Mouse (Mus musculus): ENCODE measurements around the gene Atp5j. TPM values are rescaled to one million over a fixed set of nuclear protein-coding genes. Genes with fewer than 3 reads are reported as not detected.
A peak's percentile ranks its signal among the peaks of the same experiment; 100 is the strongest.

Gene Atp5j
- 1,000 to 10,000 TPM; 1,830 to 1,915 TPM for total RNA-seq (2021)

DNA sequence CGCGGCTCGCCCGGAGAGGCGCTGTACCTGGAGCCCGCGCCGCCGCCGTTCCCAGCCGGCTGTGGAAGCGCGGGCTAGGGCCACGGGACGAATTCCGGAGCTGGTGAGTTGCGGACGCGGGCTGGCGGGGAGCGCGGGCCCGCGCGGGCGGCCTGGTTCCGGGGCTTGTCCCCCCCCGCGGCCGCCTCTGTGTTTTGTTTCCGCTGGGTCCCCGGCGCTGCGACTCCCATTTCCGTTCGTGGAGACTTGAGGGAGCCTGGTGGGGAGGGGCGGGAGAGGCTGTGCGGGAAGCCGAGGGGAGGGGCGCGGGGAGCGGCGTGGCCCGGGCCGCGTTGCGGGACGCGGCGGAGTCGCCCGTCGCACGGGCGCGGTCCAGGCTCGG, at the start of gene Atp5j:
Gene Atp5j, minus strand, starts transcription at position 185 of the 382 bp plus-strand sequence.
- intact Hi-C loops (cut with DNase I): loop anchor here (1.0 kb wide), 1 partner anchor 61 kb away; the partner anchor contains the start of gene Jam2

GRCm38 (mm10) chr16:84884572-84884971, 49.1 kb upstream of the Atp5j start:
- DNase-seq: no peak
- intact Hi-C loops (cut with DNase I): no loop called here

More for the DNA sequence above, at the start of gene Atp5j:
- peak; percentile 79 to 88 for DNase-seq

DNA sequence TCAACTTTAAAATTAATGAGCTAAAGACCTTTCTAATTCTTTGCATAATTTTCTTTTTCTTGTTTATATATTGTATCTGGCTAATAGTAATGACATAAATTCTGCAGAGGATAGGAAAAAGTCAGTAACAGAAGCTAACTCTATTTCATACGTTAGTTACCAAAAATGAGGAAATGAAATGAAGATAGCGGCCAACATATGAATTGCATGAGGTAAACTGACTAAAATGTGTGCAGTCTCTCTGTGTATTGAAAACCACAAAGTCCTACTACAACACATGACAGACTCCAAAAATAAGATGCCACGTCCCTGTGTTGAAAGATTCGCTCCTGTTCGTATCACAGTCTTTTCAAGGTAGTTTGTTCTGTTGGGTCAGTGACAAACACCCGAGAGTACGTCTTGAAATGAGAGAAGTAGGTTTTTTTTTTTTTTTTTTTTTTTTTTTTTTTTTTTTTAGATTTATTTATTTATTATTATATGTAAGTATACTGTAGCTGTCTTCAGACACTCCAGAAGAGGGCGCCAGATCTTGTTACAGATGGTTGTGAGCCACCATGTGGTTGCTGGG, 46.4 kb upstream of the Atp5j start:
- DNase-seq: no peak
- intact Hi-C loops (cut with DNase I): no loop called here

DNA sequence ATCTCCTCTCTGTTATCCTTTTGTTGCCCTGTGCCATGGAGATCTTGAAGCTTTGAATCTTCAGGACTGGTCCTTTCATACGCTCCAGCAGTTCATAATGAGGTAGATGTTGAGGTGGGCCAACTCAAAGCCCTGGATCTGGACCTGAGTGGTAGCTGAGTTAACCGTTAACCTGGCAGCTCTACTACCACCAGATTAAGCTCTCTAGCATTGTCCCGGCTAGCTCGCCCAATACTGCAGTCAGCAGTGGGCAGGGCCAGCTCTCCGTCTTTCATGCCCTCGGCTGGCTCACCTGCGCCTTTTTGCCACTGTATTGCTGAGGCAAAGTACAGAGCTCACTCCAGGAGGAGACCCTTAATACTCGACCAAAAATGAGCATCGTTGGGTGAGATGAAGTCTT, 45.7 kb upstream of the Atp5j start:
- intact Hi-C loops (cut with DNase I): no loop called here
- no peak for DNase-seq

- intact Hi-C loops (cut with DNase I): loop anchor here (1.0 kb wide), 1 partner anchor 144 kb away; the partner anchor contains the start of gene Mrpl39
- DNase-seq: peak; percentile 67 to 80
These were observed 43.7 kb upstream of the Atp5j start for GRCm38 (mm10) chr16:84879146-84879545.

DNA sequence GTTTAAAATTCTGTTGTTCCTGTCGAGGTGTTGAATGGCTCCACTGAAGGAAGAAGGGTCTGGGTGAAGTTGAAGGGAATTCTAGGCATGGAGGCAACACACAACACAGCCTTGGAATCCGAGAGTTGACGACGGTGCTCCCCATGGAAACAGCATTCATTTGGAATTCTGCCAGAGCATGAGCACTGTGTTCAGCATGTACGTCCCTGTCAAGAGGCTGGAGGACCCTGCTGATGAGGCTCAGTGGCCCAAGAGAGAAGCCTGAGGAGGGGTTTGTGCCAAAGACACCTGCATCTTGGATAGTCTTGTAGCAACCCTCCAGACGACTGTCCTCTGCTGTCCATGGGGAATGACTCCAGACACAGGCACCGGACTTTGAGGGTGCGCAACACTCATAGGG, 40.7 kb upstream of the Atp5j start:
- DNase-seq: no peak
- intact Hi-C loops (cut with DNase I): no loop called here

- no peak for DNase-seq
- intact Hi-C loops (cut with DNase I): no loop called here
These were observed 40.3 kb upstream of the Atp5j start for GRCm38 (mm10) chr16:84875718-84876035.

DNA sequence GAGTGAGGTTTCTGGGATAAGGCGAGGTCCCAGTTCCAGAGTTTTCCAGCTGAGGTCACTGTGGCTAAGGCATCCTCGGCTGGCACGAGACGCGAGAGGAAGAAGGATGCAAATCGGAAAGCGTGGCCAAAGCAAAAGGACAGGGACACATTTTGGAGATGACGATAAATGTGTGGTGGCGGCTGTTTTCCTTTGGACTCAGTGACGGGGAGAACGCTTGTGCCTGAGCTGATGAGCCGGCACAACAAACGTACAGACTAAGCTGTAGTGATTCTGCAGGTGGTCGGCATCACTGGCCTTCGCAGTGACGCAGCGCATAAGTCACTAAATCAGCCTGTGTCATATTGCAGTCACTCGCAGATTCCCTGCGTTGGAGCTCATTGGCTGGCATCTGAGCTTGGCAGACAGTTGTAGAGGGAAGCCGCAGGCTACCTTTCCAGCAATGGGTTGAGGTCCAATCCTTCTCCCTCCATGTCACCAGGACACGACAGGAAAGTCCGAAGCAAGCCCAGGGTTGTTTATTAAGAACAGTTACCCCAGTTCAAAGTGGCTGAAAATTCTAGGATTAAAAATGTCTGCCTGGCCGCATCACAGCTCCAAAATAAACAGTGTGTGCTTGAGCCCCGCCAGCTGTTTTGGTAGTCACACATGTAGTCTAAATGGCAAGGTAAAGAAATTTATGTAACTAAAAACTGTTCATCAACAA, 39.7 kb upstream of the Atp5j start:
- DNase-seq: peak; percentile 5 to 18
- intact Hi-C loops (cut with DNase I): no loop called here

DNA sequence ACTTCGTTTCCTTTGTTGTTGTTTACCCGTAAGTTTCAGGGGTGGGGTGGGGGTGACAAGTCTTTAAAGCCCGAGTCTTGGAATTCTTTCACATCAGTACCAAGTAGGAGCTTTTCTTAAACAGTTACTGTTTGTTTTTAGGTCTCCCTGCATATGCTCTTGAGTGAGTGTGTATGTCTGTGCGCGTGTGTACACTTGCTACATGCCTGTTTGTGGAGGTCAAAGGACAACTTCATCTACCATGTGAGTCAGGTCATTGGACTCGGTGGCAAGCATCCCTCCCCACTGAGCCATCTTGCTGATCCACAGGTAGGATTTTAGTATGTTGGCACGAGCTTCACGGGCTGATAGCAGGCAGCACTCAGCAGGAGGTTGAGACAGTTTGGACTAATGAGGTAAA, 38.4 kb upstream of the Atp5j start:
- intact Hi-C loops (cut with DNase I): no loop called here
- no peak for DNase-seq

DNA sequence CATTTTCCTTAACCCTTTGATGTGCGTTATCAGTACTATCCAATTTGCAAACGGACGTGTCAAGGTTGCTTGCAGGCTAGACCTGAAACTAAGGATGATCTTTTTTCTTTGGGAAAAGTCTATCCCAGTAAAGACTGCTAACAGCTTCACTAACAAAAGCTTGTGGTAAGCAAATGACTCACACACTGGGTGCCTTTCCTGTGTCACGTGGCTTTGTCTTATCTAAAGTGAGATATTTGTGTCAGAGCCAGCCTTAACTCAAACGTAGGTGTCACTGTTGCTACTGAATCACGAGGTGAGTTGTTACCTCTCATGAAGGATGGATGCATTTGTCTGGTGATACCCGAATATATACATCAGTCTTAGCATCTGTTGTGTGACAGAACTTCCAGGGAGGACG, 29.2 kb upstream of the Atp5j start:
- intact Hi-C loops (cut with DNase I): no loop called here
- no peak for DNase-seq

DNA sequence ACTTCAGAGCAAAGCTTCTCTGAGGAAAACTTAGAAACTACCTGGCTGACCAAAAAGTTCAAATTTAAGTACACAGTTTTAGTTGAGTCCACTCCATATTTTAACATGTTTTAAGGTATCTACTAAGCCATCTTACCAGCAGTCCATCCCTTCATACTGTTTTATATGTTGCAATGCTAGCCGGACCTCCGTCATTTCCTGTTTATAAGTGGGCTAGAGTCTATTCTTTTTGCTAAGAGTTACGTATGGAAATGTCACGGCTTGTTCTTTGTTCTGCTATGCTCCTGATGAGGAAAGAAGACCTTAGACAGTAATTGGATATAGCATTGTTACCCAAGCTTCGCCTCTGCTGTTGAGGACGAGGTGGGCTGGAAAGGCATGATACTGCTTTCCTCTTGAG, 18.1 kb upstream of the Atp5j start:
- no peak for DNase-seq
- intact Hi-C loops (cut with DNase I): no loop called here

GRCm38 (mm10) chr16:84838576-84838975, 3.2 kb upstream of the Atp5j start:
- intact Hi-C loops (cut with DNase I): no loop called here
- no peak for DNase-seq

DNA sequence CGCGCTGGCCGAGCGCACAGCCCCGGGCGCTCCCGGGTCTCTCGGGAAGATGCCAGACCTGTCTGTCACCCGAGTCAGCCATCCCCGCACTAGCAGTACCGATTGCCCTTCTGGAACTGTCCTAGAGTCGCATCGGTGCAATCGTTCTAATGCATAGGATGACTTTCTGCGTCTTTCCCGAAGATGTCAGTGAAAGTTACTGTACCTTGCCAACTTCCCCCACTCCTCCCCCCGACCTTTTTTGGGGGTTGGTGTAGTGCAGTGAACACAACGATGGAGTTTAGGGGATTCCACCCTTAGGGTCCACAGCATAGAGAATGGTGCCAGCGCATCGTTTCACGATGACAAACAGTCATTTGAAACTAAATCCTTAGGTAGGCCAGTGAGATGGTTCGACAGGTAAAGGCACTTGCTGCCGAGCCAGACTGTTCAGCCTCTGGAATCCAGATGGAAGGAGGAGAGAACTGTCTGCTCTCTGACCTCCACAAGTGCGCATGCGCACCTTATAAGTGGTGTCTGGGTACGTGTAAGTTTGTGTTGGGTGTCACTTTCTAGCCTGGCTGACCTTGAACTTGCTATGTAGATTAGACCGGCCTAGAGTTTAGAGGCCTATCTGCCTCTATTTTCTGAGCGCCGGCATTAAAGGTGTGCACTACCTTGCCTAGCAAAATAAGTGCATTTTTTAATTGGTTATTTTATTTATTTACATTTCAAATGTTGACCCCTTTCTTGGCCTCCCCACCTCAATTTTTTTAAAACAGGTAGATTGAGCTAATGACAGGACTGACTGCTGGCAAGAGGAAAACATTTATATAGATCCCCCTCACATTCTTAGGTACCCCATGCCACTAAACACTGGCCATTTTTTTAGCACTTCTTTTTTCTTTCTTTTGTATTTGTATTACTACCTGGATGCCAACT, 658 bp upstream of the Atp5j start:
- intact Hi-C loops (cut with DNase I): loop anchor here (1.0 kb wide), 1 partner anchor 62 kb away; the partner anchor contains the start of gene Jam2
- peak in 1 of 2 experiments; percentile 54 for DNase-seq

- intact Hi-C loops (cut with DNase I): loop anchor here (1.0 kb wide), 2 partner anchors 61 to 100 kb away; partner anchors contain the start of genes Jam2 and Mrpl39
- DNase-seq: peak; percentile 88 to 89
These were observed 532 bp downstream of the Atp5j start, which contains the start of gene Gabpa for GRCm38 (mm10) chr16:84834745-84835440. TSS of gene Gabpa (plus strand) at chr16:84834925.

- no peak for DNase-seq
- intact Hi-C loops (cut with DNase I): loop anchor here (1.0 kb wide), 1 partner anchor 99 kb away; the partner anchor contains the start of gene Mrpl39
These were observed 1.1 kb downstream of the Atp5j start for GRCm38 (mm10) chr16:84834344-84834743.

DNA sequence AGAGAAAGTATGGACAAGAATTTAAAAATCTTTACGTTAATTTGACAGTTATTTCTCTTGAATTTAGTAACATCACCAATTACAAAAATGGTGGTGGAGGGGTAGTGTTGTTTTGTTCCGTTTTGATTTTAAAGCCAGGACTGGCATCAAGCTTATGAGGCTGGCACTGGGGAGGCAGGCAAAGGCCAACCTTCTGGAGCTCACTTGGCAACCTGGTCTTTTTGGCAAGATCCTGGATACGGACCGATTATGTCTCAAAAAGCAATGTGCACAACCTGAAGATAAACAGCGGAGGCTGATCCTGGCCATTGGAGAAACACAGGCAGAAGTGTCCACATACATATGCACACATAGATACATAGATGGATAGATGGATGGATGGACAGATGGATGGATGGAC, 2.7 kb downstream of the Atp5j start:
- no peak for DNase-seq
- intact Hi-C loops (cut with DNase I): no loop called here

- no peak for DNase-seq
- intact Hi-C loops (cut with DNase I): no loop called here
These were observed 3.7 kb downstream of the Atp5j start for GRCm38 (mm10) chr16:84831696-84832095.

DNA sequence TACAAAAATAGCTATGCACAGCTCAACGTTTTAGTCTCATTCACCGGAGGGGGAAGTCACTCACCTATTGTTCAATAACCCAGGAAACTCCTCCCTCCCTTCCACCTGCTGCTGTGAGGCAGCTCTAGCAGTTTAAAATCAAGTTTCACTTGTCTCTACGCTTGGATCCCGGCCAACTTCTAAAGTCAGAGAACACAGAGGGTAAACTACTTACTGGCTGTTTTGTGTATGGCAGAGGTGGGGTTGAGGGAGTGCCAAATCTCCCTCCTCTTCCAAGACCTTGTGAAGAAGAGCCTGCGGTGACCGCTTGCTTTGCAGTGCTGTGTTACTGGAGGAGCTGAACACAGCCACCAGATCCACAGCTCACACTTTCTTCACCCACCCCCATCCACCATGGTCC, 10.4 kb downstream of the Atp5j start:
- DNase-seq: peak; percentile 62 to 63
- intact Hi-C loops (cut with DNase I): no loop called here

- no peak for DNase-seq
- intact Hi-C loops (cut with DNase I): loop anchor here (2.0 kb wide), 2 partner anchors 41 to 83 kb away; partner anchors contain the start of gene Mrpl39
These were observed 18.0 kb downstream of the Atp5j start for GRCm38 (mm10) chr16:84817423-84817822.

DNA sequence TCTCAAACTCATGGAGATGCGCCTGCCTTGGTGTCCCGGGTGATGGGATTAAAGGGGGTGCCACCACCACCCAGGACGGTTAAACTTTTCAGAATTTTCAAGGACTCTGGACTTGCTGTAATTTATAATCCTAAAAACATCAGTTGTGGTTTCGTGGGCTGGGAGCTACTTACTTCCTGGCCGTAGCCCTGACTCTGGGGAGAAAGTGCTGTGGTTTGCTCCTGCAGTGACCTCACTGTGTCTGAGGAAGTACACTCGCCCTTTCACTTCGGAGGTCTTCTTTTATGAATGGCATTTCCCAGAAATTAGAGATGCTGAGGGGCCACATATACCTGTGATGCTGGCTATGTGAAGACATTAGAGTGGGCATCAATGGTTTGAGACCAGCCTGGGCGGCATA, 20.9 kb downstream of the Atp5j start:
- intact Hi-C loops (cut with DNase I): no loop called here

More for the DNA sequence above, 20.9 kb downstream of the Atp5j start:
- DNase-seq: no peak

Data from heart, postnatal 36 days (tissue).